Mouse (Mus musculus): ENCODE measurements around the gene Srpk3. TPM values are rescaled to one million over a fixed set of nuclear protein-coding genes. Genes with fewer than 3 reads are reported as not detected.
"Not testable (repeated sequence)": the region's sequence is repeated elsewhere in the genome, so short reads cannot be mapped to it uniquely, and the experiment has no call there.

Gene Srpk3
- polyA plus RNA-seq (2014; fragmentation: Nextera tagmentation; extraction: Ambion mirVana): 2.9 and 4.7 TPM in 2 replicates

DNA sequence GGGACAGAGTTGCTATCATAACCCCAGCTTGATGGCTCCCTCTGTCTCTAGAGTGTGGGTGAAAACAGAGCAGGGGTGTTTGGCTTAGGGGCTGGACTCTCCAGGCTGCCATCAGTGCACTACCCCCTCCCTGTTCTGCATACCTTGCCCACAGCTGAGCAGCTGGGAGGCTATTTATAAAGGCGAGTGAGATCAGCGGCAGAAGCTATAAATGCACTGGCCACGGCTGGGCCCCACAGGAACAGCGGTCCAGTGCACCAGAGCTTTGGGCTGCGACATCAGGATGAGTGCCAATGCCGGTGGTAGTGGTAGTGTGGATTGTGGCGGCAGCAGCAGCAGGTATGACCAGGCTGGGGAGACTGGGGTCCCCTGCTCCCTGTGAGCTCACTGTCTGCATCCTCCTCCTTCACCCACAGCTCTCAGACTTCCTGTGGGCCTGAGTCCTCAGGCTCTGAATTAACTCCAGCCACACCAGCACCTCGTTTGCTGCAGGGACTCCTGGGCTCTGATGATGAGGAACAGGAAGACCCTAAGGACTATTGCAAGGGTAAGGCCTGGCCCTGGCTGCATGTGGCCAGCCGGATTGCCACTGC lies at the start of gene Srpk3:
Srpk3 (plus strand) TSS at position 238 of the 593 bp plus-strand sequence.
- 0 out of 2 replicates have a peak, but pooled peaks cover 7% of the 10 kb centered on the region for H3K4me1 ChIP-seq (ENCODE audit: control insufficient read depth, insufficient read depth, low read length)
- 38% methylated on average over 9 of the region's 9 CpGs for WGBS
- H3K4me3 ChIP-seq (ENCODE audit: low read length): no peak within 1 kb of the TSS
- H3K27ac ChIP-seq (ENCODE audit: low read depth, low read length): no peak within 1 kb of the TSS
- peak; percentile 53; the same call in 1 of the 2 replicates for ATAC-seq (ENCODE audit: low FRiP score, low TSS enrichment)
- no peak within 1 kb of the TSS for H3K4me2 ChIP-seq (replicated peaks; ENCODE audit: low read depth, low read length)
- no peak within 1 kb of the TSS for H3K9ac ChIP-seq (ENCODE audit: low read depth, low read length)
- no peaks in the 10 kb centered on the region for H3K9me3 ChIP-seq (ENCODE audit: control insufficient read depth, low read length)
- H3K36me3 ChIP-seq (ENCODE audit: control insufficient read depth, insufficient read depth, low read length): peaks cover 5% of the 10 kb centered on the region; the same call in 1 of the 2 replicates
- no peaks in the 10 kb centered on the region; the same call in 1 of the 2 replicates for H3K27me3 ChIP-seq (ENCODE audit: control insufficient read depth, insufficient read depth, low read length)

DNA sequence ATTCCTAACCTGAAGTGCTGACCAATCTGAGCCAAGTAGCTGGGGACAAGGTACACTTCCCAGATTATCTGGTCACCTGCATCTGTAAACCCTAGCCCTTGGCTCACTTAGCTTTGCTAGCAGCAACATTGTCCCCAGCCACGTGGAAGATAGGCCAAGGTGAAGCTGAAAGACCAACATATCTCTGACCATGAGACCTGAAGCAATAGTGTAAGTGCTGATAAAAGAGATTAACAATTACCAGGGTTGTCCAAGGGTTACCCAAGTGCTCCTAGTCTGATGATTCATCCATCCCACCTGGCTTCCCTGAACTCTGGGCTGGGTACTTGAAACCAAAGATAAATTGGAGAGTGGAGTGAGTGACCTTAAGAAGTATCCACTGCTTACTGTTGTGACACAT lies 43.3 kb upstream of the Srpk3 start:
- no peak for ATAC-seq (ENCODE audit: low FRiP score, low TSS enrichment)
- Histone ChIP-seq H3K27me3 (ENCODE audit: control insufficient read depth, insufficient read depth, low read length) (no peaks in the 10 kb centered on the region), H3K4me3 (ENCODE audit: low read length) (no peak overlapping the region), H3K27ac (ENCODE audit: low read depth, low read length) (no peak overlapping the region), H3K36me3 (ENCODE audit: control insufficient read depth, insufficient read depth, low read length) (peaks cover 3% of the 10 kb centered on the region; the same call in 1 of the 2 replicates), H3K4me2 (replicated peaks; ENCODE audit: low read depth, low read length) (no peak overlapping the region), H3K4me1 (ENCODE audit: control insufficient read depth, insufficient read depth, low read length) (no peaks in the 10 kb centered on the region), H3K9ac (ENCODE audit: low read depth, low read length) (no peak overlapping the region), H3K9me3 (ENCODE audit: control insufficient read depth, low read length) (no peaks in the 10 kb centered on the region)
- WGBS: 38% methylated on average over 1 of the region's 1 CpGs

DNA sequence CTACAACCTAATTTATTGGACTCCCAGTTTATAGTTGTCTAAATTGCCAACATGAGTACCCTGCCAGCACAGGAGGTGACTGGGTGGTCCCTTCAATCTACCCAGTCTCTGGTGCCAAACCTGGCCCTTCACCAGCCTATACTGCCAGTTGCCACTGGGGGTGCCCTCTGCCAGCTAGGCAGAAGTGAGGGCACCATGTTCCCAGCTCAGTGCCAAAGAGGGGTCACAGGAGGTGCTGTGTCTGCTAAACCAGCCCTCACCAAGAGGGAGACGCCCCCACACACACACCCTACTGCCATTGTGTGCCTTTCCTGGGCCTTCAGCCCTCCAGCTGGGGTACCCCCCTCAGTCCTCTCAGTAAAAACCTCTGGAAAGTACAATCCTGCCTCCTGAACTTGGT lies 36.0 kb upstream of the Srpk3 start:
- H3K9ac ChIP-seq (ENCODE audit: low read depth, low read length): no peak overlapping the region
- no peaks in the 10 kb centered on the region for H3K4me1 ChIP-seq (ENCODE audit: control insufficient read depth, insufficient read depth, low read length)
- no peaks in the 10 kb centered on the region for H3K9me3 ChIP-seq (ENCODE audit: control insufficient read depth, low read length)
- H3K4me2 ChIP-seq (replicated peaks; ENCODE audit: low read depth, low read length): no peak overlapping the region
- no peak for ATAC-seq (ENCODE audit: low FRiP score, low TSS enrichment)
- H3K36me3 ChIP-seq (ENCODE audit: control insufficient read depth, insufficient read depth, low read length): no peaks in the 10 kb centered on the region
- WGBS: 60% methylated on average over 1 of the region's 1 CpGs
- H3K27me3 ChIP-seq (ENCODE audit: control insufficient read depth, insufficient read depth, low read length): no peaks in the 10 kb centered on the region
- no peak overlapping the region for H3K27ac ChIP-seq (ENCODE audit: low read depth, low read length)
- H3K4me3 ChIP-seq (ENCODE audit: low read length): no peak overlapping the region

DNA sequence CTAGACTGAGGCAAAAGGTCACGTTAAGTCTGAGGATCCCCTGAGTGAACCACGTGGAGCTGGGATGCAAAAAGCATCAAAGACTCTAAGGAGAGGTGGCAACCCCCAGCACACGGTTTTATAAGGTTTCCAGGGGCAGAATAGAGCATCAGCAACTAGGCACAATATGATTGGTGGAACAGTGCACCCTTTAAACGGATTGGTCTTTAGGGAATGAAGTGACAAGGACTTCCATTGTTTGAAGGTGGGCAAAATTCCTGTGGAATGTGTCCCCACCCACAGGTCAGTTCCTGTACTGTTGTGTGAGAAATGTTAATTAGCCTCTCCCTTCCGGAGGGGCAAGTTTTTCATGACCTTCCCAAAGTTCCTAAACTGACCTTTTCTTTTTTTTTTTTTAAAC lies 35.1 kb upstream of the Srpk3 start:
- H3K27ac ChIP-seq (ENCODE audit: low read depth, low read length): no peak overlapping the region
- WGBS: 74% methylated on average over 5 of the region's 5 CpGs
- ATAC-seq (ENCODE audit: low FRiP score, low TSS enrichment): no peak
- H3K9me3 ChIP-seq (ENCODE audit: control insufficient read depth, low read length): no peaks in the 10 kb centered on the region
- no peaks in the 10 kb centered on the region for H3K27me3 ChIP-seq (ENCODE audit: control insufficient read depth, insufficient read depth, low read length)
- no peak overlapping the region for H3K4me3 ChIP-seq (ENCODE audit: low read length)
- no peak overlapping the region for H3K4me2 ChIP-seq (replicated peaks; ENCODE audit: low read depth, low read length)
- no peaks in the 10 kb centered on the region for H3K4me1 ChIP-seq (ENCODE audit: control insufficient read depth, insufficient read depth, low read length)
- H3K36me3 ChIP-seq (ENCODE audit: control insufficient read depth, insufficient read depth, low read length): no peaks in the 10 kb centered on the region
- no peak overlapping the region for H3K9ac ChIP-seq (ENCODE audit: low read depth, low read length)

DNA sequence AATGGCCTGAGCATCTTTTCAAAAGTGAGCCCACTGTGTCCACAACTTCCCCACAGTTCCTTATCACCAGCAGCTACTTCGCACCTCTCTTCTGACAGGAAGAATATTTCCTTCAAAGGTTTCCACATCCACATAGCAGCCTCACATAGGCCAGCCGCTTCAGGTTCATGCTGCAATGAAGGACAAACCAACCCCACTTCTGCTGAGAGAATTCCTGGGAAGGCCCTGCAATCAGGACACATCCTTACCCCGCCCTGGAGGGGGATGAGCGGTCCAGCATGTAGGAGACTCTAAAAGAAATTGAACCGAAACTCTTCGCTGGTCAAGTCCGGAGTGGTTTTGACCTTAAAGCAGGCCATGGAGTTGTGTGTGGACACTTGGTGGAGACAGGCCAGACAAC lies 34.4 kb upstream of the Srpk3 start:
- not testable (repeated sequence) for H3K9me3 ChIP-seq (ENCODE audit: control insufficient read depth, low read length); H3K4me2 ChIP-seq (replicated peaks; ENCODE audit: low read depth, low read length); H3K9ac ChIP-seq (ENCODE audit: low read depth, low read length); H3K27me3 ChIP-seq (ENCODE audit: control insufficient read depth, insufficient read depth, low read length); H3K4me3 ChIP-seq (ENCODE audit: low read length); H3K27ac ChIP-seq (ENCODE audit: low read depth, low read length); H3K36me3 ChIP-seq (ENCODE audit: control insufficient read depth, insufficient read depth, low read length); ATAC-seq (ENCODE audit: low FRiP score, low TSS enrichment); H3K4me1 ChIP-seq (ENCODE audit: control insufficient read depth, insufficient read depth, low read length)
- 90% methylated on average over 7 of the region's 7 CpGs for WGBS

DNA sequence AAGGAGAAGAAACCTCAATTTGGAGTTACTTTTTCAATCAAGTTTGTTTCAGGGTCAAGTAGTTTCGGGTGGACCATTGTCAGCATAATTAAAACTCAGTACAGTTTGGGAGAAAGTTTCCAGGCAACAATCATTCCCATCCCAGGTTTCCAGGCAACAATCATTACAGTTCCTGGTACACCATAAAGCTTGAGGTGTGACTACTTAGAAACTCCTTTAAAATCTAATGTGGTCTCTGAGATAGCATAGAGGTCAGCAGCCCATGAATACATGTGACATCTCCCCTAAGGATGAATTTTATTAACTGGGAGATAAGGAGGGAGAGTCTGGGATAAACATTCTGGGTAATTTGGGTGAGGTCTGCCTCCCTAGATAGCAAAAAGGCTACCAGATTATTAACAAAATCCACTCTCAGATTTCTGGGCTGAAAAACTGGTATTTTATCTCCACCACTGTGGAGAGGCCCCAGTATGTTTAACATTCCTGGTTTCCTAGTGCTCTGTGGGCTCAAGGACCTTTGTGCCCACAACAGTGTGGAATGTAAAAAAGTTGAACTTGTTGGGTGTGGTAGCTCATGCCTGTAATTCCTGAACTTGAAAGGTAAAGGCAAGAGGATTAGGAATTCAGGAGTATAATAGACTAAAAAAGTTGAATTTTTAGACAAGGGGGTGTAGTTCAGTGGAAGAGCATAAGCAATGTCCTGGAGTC lies 29.3 kb upstream of the Srpk3 start:
- Histone ChIP-seq H3K4me3 (ENCODE audit: low read length) (no peak overlapping the region), H3K27me3 (ENCODE audit: control insufficient read depth, insufficient read depth, low read length) (no peaks in the 10 kb centered on the region), H3K4me2 (replicated peaks; ENCODE audit: low read depth, low read length) (no peak overlapping the region), H3K9me3 (ENCODE audit: control insufficient read depth, low read length) (no peaks in the 10 kb centered on the region), H3K36me3 (ENCODE audit: control insufficient read depth, insufficient read depth, low read length) (no peaks in the 10 kb centered on the region), H3K9ac (ENCODE audit: low read depth, low read length) (no peak overlapping the region), H3K4me1 (ENCODE audit: control insufficient read depth, insufficient read depth, low read length) (no peaks in the 10 kb centered on the region), H3K27ac (ENCODE audit: low read depth, low read length) (no peak overlapping the region)
- WGBS: 90% methylated on average over 1 of the region's 1 CpGs
- ATAC-seq (ENCODE audit: low FRiP score, low TSS enrichment): no peak

DNA sequence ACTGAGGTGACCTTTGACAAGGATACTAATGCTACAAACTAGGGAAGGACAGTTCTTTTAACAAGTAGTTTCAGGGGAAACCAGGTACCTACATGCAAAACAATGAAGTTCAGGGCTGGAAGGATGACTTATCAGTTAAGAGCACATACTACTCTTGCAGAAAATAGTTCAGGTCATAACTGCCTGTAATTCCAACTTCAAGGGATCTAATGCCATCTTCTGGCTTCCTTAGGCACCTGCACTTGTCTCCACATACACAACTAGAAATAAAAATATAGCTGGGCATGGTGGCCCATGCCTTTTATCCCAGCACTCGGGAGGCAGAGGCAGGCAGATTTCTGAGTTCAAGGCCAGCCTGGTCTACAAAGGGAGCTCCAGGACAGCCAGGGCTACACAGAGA lies 25.2 kb upstream of the Srpk3 start:
- no peaks in the 10 kb centered on the region for H3K9me3 ChIP-seq (ENCODE audit: control insufficient read depth, low read length)
- ATAC-seq (ENCODE audit: low FRiP score, low TSS enrichment): no peak
- no peak overlapping the region for H3K9ac ChIP-seq (ENCODE audit: low read depth, low read length)
- H3K4me1 ChIP-seq (ENCODE audit: control insufficient read depth, insufficient read depth, low read length): no peaks in the 10 kb centered on the region
- no peak overlapping the region for H3K4me3 ChIP-seq (ENCODE audit: low read length)
- no peaks in the 10 kb centered on the region for H3K27me3 ChIP-seq (ENCODE audit: control insufficient read depth, insufficient read depth, low read length)
- no peaks in the 10 kb centered on the region for H3K36me3 ChIP-seq (ENCODE audit: control insufficient read depth, insufficient read depth, low read length)
- H3K4me2 ChIP-seq (replicated peaks; ENCODE audit: low read depth, low read length): no peak overlapping the region
- 88% methylated on average over 1 of the region's 1 CpGs for WGBS
- H3K27ac ChIP-seq (ENCODE audit: low read depth, low read length): no peak overlapping the region

DNA sequence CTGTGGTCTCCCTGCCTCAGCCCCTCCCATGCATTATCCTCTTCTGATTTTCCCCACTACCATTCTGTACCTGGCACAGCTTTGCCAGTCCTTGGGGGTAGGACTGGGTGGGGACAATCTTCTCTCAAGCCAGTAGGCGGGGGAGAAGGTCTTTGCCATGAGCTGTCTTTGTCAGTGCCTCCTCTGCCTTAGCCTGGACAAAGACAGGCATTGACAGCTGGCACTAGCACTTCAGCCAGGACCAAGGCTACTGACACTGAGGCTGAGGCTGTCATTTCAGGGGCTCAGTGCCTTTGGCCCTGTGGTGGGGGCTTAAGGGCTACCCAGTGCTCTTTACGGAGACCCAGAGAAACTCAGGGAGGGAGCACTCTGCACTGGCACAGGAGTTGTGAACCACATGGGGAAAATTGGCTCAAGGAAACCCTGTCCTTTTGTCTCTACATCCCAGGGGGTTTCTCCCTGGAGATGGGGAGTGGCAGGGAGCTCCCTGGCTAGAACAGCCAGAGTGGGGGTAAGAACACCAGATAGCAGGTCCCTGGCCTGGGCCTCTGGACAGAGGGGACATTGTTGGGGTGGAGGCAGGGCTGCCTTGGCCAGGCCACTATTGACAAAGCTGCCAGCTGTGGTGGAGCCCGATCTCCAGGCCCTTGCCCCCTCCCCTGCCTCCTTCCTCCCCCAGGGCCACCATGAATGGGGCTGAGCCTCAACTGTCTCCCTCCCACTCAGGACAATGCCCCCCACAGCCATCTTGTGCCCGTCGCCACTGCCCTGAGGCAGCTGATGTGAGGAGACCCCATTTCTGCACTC lies 17.7 kb upstream of the Srpk3 start, which contains the start of gene Plxnb3:
Plxnb3 (plus strand) TSS at position 757 of the 807 bp plus-strand sequence.
- Histone ChIP-seq H3K4me3 (ENCODE audit: low read length) (no peak within 1 kb of the TSS), H3K4me2 (replicated peaks; ENCODE audit: low read depth, low read length) (no peak within 1 kb of the TSS), H3K9ac (ENCODE audit: low read depth, low read length) (no peak within 1 kb of the TSS), H3K36me3 (ENCODE audit: control insufficient read depth, insufficient read depth, low read length) (no peaks in the 10 kb centered on the region), H3K27ac (ENCODE audit: low read depth, low read length) (no peak within 1 kb of the TSS), H3K4me1 (ENCODE audit: control insufficient read depth, insufficient read depth, low read length) (no peaks in the 10 kb centered on the region), H3K9me3 (ENCODE audit: control insufficient read depth, low read length) (no peaks in the 10 kb centered on the region), H3K27me3 (ENCODE audit: control insufficient read depth, insufficient read depth, low read length) (no peaks in the 10 kb centered on the region; the same call in 1 of the 2 replicates)
- WGBS: 72% methylated on average over 5 of the region's 5 CpGs
- ATAC-seq (ENCODE audit: low FRiP score, low TSS enrichment): no peak
